Mouse (Mus musculus) A20 (cell line): ENCODE data around the gene Rspo1.
"Not testable (repeated sequence)": the region's sequence is repeated elsewhere in the genome, so short reads cannot be mapped to it uniquely, and the experiment has no call there.

Source experiments
- DNase-seq: peaks from one replicate; pipeline ENCODE4 v3.0.0-alpha.2; 2011; ENCODE audit warnings: low read depth, low spot score

Gene Rspo1

GRCm38 (mm10) chr4:124985671-124986602 lies at the start of gene Rspo1:
Gene Rspo1 (plus strand): TSS chr4:124986430.
- no peak for DNase-seq

- DNase-seq: peak; percentile 97
Observed at GRCm38 (mm10) chr4:124936613-124937471, 49.4 kb upstream of the Rspo1 start, which contains the start of gene 9930104L06Rik. Gene 9930104L06Rik (plus strand): TSS chr4:124937048.

GRCm38 (mm10) chr4:124939211-124939610 lies 47.0 kb upstream of the Rspo1 start, which contains the start of gene Cdca8:
Gene Cdca8 (minus strand): TSS chr4:124939311.
- not testable (repeated sequence) for DNase-seq

GRCm38 (mm10) chr4:124943022-124943421 lies 43.2 kb upstream of the Rspo1 start:
- peak; percentile 84 for DNase-seq

GRCm38 (mm10) chr4:124943781-124944180 lies 42.4 kb upstream of the Rspo1 start:
- DNase-seq: no peak

GRCm38 (mm10) chr4:124944961-124945360 lies 41.3 kb upstream of the Rspo1 start:
- DNase-seq: peak; percentile 10

- no peak for DNase-seq
Observed at GRCm38 (mm10) chr4:124949488-124949887, 36.7 kb upstream of the Rspo1 start.

GRCm38 (mm10) chr4:124950181-124951035 lies 35.8 kb upstream of the Rspo1 start:
- DNase-seq: no peak

- DNase-seq: no peak
Observed at GRCm38 (mm10) chr4:124951036-124951433, 35.2 kb upstream of the Rspo1 start.

GRCm38 (mm10) chr4:124953546-124953945 lies 32.7 kb upstream of the Rspo1 start:
- no peak for DNase-seq

- DNase-seq: no peak
Observed at GRCm38 (mm10) chr4:124957284-124957683, 28.9 kb upstream of the Rspo1 start.

GRCm38 (mm10) chr4:124959062-124959461 lies 27.2 kb upstream of the Rspo1 start:
- no peak for DNase-seq

- DNase-seq: no peak
Observed at GRCm38 (mm10) chr4:124960940-124961339, 25.3 kb upstream of the Rspo1 start.

- no peak for DNase-seq
Observed at GRCm38 (mm10) chr4:124962576-124962975, 23.7 kb upstream of the Rspo1 start.

GRCm38 (mm10) chr4:124964912-124965599 lies 21.2 kb upstream of the Rspo1 start:
- DNase-seq: no peak

- no peak for DNase-seq
Observed at GRCm38 (mm10) chr4:124968711-124969110, 17.5 kb upstream of the Rspo1 start.

- DNase-seq: no peak
Observed at GRCm38 (mm10) chr4:124969219-124969848, 16.9 kb upstream of the Rspo1 start.

GRCm38 (mm10) chr4:124970194-124970593 lies 16.0 kb upstream of the Rspo1 start:
- no peak for DNase-seq

GRCm38 (mm10) chr4:124970677-124971076 lies 15.6 kb upstream of the Rspo1 start:
- no peak for DNase-seq

GRCm38 (mm10) chr4:124971094-124971493 lies 15.1 kb upstream of the Rspo1 start:
- DNase-seq: no peak
